Mouse (Mus musculus) kidney, postnatal 4 days (tissue): ENCODE data around the gene Tiparp.

Source experiments
- DNase-seq, 2 experiments: peaks; one replicate each; pipeline ENCODE4 v3.0.0; 2021; ENCODE audit warnings: mixed read lengths in 2 of 2

The Tiparp gene

GRCm38 (mm10) chr3:65527691-65528601, at the start of gene Tiparp:
Tiparp (plus strand) TSS chr3:65528410.
- peak; percentile 93 to 96 for DNase-seq

DNA sequence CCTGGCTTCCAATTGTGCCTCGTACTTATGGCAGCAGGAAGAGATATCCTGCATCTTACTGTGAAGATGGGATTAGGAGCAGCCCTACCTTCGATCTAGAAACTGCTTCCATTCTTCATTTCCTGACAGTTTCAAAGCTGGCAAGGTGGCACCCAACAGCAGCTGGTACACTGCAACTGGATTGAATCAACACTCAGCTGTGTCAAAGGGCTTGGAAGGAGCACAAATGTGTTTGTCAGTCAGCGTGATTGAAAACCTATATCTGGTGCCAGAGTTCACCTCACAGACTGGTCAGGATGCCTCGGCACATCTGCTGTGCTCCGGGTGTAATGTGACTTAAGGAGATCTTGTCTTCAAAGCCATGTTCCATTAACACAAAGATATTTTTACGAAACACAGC, 47.5 kb upstream of the Tiparp start:
- no peak for DNase-seq

DNA sequence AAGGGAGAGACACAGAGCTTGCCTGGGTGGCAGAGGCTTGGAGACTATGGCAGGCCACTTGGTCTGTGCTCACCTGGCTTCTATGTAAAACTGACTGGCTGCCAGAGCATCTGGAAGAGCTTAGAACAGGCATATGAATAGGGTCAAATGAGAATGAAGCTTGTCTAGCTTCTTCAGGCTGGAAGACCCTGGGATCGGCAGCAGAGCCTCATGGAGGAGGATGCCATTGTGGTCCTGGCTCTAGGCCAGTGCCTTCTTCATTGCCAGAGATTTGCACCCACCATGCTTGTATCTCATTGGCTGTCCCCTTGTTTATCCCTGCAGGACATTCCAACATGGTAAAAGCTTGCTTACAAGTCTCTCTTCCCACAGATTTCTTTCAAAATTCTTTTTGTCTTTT, 45.9 kb upstream of the Tiparp start:
- no peak for DNase-seq

DNA sequence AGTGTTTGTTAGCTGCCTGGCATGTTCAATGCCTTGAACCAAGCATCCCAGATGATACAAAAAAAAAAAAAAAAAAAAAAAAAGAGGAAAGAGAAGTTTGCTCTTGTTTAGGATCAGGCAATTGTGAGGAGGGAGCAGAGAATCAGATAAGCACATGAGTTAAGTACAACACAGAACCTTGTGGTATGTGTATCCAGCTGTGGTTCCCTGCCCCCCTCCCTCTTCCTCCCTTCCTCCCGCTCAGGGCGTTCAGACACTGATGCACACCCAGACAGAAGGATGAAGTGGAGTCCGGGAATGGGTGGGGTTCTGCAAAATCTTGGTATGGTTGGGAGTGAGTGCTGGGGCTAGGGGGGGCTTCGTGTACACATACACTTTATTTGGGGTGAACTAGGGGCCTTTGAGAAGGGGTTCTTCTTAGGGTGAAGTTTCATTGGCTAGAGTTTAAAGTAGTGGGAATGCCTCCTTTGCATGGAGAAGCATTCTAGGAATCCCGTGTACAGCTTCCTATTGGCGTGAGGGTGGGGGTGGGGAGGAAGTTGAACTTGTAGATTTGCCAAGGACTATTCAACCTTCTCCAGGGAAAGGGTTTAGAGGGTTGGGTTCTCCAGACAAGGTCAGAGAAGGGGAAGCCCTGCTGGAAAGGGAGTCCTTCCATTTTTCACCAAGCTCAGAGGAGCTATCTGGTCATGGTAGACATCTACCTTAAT, 45.4 kb upstream of the Tiparp start:
- DNase-seq = peak; percentile 20 to 45

DNA sequence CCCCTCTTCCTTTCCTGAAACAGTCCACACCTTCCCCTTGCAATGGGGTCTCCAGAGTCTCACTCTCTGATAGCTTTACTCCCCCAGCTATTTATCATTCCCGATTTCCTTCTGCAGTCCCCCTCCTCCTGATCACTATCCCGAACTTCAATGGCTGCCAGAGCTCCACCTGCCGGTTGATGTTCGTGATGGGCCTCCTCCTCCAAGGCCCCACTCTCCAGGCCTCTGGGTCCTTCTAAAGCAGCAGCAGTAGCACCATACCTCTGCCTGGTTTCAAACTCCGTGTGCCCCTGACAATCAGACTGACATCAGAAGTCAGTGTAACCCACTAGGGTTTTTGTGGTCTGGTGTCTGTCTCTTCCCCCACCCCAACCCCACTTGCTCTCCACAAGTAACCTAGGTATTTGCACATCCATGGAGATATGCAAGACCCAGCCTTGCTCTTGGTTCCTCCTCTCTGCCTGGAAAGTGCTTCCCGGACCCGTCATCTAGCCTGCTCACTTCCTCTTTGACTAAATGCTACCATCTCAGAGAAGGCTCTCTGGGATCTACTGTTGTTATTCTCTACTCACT, 44.0 kb upstream of the Tiparp start:
- no peak for DNase-seq

GRCm38 (mm10) chr3:65487419-65488088, 40.7 kb upstream of the Tiparp start:
- DNase-seq = no peak

DNA sequence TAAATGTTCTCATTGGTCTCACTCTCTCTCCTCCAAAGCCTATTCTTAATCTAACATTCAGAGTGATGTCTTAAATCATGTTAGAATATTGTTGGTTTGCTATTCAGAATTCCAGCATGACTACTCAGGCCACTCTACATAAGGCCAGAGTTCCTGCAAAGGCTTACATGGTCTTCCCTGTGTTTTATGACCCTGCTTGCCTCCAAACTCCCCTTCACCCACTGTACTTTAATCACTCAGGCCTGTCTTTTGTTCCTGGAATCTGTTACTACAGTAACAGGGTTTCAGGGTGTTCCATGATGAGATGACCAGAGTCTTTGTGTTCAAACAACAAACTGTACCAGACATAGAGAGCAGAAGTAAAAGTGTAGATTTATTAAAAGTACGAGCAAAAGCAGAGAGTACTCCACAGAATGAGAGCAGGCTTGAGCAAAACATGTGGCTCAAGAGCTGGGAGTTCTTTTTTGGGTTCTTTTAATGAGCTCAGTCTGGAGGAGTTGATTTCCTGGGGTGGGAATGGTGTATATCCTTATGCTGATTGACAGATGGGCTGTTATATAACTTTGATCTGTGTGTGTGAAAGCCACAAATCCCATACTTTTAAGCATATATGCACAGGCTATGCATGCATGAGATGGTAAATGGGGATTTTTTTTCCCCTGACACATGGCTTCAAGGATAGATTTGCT, 39.5 kb upstream of the Tiparp start:
- no peak for DNase-seq

- DNase-seq = no peak
Measured at GRCm38 (mm10) chr3:65489601-65490000, 38.6 kb upstream of the Tiparp start.

- peak; percentile 51 to 68 for DNase-seq
Measured at GRCm38 (mm10) chr3:65494291-65494763, 33.9 kb upstream of the Tiparp start.

GRCm38 (mm10) chr3:65507766-65508165, 20.4 kb upstream of the Tiparp start:
- no peak for DNase-seq

GRCm38 (mm10) chr3:65510588-65510987, 17.6 kb upstream of the Tiparp start:
- DNase-seq = no peak

DNA sequence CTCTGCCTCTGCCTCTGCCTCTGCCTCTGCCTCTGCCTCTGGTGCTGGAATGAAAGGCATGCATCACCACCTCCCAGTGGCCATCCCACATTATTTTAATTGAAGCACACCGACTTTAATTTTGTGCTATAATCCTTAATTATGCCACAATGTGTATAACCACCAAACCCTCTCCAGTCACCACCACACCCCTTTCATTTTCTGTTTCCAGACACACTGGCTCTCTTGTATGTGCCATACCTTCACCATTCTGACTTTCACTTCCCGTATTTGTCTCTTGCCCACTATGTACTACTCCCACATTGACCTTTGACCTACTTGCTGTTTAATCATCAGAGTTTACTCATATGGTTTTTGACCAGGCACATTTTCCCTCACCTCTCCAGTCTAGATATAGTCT, 12.5 kb upstream of the Tiparp start:
- no peak for DNase-seq

GRCm38 (mm10) chr3:65516526-65516925, 11.7 kb upstream of the Tiparp start:
- DNase-seq = no peak

DNA sequence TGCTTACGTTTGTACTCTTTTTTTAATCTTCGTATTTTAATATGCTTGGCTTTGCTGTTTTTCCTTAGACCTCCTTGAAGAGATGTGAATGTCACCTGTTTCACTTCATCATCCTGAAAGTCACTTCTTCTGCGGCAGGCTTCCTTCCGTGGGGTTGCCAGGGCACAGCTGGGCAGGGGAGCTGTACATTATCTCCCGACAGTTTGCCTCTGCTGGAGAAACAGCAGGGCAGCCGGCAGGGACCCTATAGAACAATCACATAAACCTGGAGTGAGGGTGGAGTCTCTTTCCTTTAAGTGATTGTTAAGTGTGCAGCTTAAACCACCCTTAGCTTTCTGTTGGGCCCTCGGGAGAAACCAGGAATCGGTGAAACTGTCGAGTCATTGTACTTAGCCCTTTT, 11.1 kb upstream of the Tiparp start:
- no peak for DNase-seq

GRCm38 (mm10) chr3:65517747-65518527, 10.3 kb upstream of the Tiparp start:
- no peak for DNase-seq

DNA sequence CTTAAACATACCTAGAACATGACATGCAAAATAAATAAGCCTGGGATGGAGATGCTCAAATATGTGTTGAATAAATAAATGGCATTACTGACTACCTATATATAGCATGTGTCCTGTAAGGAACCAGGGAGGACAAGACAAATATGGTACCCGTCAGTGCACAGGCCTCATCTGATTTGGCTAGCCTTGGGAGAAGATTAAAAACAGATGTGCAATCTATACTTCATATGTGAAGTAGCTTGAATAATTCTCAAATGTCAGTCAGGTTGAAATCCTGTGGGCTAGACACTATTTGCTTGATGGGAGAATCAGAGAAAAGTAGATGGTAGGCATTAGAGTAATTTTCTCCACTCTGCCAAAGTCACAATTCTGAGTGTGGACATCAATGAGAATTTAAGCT, 6.8 kb upstream of the Tiparp start:
- DNase-seq = no peak

DNA sequence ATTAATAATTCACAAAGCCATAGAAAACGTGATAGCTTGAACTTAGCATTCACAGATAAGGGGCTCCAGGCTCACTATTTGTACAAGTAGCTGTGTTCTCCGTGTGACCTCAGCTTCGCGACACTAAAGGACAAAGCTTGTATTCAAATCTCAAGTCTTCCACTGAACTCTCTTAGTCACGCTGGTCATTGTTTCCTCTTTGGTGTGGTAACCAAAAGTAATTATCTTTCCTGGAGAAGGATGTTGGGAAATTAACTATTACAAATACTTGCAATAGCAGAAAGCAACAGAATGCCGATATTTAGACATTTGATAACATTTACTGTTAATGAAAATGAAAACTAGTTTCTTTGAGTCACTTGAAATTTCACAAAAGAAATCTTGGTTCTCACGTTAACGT, 4.8 kb upstream of the Tiparp start:
- no peak for DNase-seq

GRCm38 (mm10) chr3:65525731-65526130, 2.5 kb upstream of the Tiparp start:
- DNase-seq = no peak

- DNase-seq = no peak
Measured at GRCm38 (mm10) chr3:65527196-65527595, 1.0 kb upstream of the Tiparp start.

GRCm38 (mm10) chr3:65528614-65529470, 632 bp downstream of the Tiparp start:
- DNase-seq = peak; percentile 77 to 84
